Mouse (Mus musculus) frontal cortex, postnatal 10 days (tissue): ENCODE measurements at regions not wholly inside any gene's neighbourhood (a gene's known extent, or its start where the extent isn't known, plus 50 kb on each side); places are given as distances from the start of the nearest gene placed in this dataset.

Experiments used
- DNase-seq, 2 experiments: peaks; one replicate each; pipeline ENCODE4 v3.0.0; 2022; ENCODE audit warnings: low spot score in 2 of 2, mixed read lengths in 1 of 2

GRCm38 (mm10) chr1:128679005-128679980 is 87.2 kb upstream of the Cxcr4 start:
- no peak for DNase-seq

DNA sequence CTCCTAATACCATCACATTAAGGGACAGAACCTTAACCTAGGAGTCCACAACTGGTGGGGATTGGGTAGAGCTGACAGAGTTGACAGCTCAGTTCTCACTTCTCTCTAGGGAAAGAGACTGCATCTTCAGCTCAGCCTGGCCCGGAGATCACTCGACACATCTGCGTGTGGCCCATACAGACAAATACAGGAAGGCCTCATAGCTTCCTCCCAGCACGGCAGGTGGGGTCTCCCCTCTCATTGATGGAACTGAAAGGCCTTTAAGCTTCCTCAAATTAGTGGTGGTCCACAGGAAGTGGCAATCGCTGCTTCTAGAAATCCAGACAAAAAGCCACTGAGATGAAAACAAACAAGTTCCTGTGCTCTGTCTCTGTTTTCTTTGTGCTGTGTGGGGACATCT is 83.4 kb upstream of the Cxcr4 start:
- DNase-seq, result no peak

DNA sequence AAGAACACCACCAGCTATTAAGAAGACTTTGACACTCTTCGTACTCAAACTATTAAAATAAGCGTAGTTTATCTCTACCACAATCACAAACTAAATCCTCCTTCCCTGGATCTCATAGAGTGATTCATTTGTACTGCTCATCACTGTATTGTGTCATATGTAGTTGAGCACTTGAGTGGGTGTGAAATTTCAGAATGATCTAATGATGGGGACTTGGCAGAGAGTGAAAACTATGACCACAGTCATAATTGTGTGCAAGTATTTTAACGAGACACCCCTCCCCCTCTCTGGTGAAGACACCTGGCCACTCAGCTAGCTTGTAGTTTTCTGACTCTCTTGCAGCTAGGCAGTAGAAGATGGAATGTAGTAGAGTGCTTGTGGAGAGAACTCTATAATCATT is 80.2 kb upstream of the Cxcr4 start:
- no peak for DNase-seq

GRCm38 (mm10) chr1:128671495-128671894 is 79.4 kb upstream of the Cxcr4 start:
- DNase-seq, result no peak

GRCm38 (mm10) chr1:128671016-128671415 is 78.9 kb upstream of the Cxcr4 start:
- no peak for DNase-seq

- no peak for DNase-seq
Measured at GRCm38 (mm10) chr1:128669241-128669666, 77.2 kb upstream of the Cxcr4 start.

DNA sequence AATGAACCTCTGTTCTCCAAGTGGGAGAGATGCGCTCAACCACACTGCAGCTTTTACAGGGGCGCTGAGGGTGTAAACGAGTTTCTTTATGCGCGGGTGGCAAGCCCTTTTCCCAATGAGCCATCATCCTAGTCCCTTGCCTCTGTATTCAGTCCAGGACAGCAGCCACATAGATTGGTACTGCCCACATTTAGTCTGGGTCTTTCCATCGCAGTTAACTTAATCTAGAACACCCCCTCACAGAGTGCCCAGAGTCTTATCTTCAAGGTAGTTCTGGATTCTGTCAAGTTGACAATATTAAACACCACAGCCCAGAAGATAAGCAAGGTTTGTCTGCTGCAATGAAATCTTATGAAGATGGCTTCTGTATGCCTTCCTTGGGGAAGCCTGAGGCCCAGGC is 76.6 kb upstream of the Cxcr4 start:
- no peak for DNase-seq

- no peak for DNase-seq
Measured at GRCm38 (mm10) chr1:128667121-128667762, 75.1 kb upstream of the Cxcr4 start.

DNA sequence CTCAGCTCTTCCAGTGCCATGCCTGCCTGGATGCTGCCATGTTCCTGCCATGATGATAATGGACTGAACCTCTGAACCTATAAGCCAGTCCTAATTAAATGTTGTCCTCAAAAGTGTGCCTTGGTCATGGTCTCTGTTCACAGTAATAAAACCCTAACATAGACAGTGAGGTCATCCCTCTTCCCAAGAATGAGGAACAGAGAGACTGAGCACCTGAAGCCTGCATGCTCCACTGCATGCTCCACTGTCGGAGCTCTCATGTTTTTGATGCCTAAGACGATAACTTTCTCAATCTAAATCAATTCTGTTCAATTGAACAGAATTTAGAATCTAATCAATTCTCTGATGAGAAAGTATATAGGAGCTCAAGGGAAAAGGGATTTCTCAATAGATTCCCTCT is 71.1 kb upstream of the Cxcr4 start:
- no peak for DNase-seq

DNA sequence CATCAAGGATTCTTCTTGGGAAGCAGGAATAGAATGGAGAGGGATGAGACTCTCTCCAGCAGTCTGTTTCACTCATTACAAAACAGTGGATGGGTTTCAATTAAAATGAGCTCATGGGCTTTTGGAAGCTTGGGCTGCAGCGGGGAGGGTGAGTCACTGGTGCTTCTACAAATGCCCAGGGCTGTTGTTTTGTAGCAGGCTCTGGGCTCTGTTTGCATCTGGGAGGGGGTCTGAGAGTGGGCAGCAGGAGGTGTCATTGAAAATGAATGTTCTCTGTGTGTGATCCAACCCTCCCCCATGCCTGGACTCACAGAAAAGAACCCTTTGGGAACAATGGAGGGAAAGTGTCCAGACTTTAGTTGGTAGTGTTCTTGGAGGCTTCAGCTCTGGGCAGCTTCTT is 67.8 kb upstream of the Cxcr4 start:
- DNase-seq, result no peak

- DNase-seq, result no peak
Measured at GRCm38 (mm10) chr1:128658802-128659201, 66.7 kb upstream of the Cxcr4 start.

GRCm38 (mm10) chr1:128654099-128654862 is 62.2 kb upstream of the Cxcr4 start:
- no peak for DNase-seq

GRCm38 (mm10) chr1:128650596-128650995 is 58.5 kb upstream of the Cxcr4 start:
- no peak for DNase-seq

- no peak for DNase-seq
Measured at GRCm38 (mm10) chr1:128649490-128650178, 57.5 kb upstream of the Cxcr4 start.

- DNase-seq, result no peak
Measured at GRCm38 (mm10) chr1:128643316-128643776, 51.3 kb upstream of the Cxcr4 start.

DNA sequence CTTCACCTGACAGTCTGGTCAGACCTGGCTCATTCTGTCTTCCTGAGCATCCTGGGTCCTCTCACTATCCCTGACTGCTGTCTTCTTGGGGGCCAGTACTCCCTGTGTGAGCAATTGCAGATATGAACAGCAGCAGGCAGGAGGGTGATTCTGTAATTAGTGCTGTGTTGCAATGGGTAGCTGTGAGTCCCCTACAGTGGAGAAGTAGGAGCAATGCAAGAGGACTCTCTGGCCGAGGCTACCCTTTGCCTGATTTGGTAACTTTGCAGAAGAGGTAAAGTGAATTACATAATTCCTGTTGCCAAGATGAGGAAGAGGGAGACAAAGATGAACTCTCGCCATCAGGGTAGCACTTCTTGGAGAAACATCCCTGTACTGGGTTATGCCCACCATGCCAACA is 50.1 kb upstream of the Cxcr4 start:
- no peak for DNase-seq
